Mouse (Mus musculus) WW6 (cell line): ENCODE measurements around the gene Cdsn.

Experiments used
- DNase-seq: peaks from one replicate; pipeline ENCODE4 v3.0.0-alpha.2; 2013; ENCODE audit warnings: low read depth, low spot score

Cdsn gene

DNA sequence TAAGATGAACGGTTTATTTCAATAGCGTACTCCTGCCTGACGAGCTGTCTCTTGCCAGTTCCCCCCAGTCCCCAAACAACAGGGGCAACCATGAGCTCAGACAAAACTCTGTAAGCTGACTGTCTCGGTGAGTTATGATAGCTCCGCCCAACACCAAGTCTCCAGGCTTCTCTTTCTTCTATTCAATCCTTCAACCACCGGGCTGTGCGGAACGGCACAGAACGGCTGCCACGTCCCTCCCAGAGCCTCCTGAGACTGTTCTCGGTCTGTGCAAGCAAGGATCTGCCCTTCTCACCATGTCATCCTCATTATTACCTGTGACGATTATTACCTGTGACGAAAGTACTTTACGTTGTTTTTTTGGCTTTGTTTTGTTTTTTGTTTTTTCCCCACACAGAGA lies 18.9 kb downstream of the Cdsn start:
- DNase-seq = no peak

- DNase-seq = no peak
Measured at GRCm38 (mm10) chr17:35571477-35571876, 19.5 kb downstream of the Cdsn start.

DNA sequence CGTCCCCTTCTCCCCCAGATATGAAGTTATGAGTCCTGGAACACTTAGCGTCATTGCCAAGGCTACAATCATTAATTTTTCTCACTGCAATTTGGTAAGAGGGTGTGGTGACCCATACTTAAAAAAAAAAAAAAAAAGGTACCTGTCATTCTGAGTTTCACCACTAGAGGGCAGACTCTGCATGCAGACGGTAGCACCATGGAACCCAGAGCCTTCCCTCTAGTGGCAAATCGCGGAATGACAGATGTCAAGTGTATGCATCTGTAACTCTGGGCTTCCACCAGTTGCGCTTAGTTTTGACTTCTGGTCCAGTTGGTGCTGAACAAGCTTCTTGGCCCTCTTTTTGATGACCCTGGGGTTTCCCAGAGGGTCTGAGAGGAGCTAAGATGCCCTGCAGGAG lies 26.3 kb downstream of the Cdsn start:
- peak; percentile 79 for DNase-seq

DNA sequence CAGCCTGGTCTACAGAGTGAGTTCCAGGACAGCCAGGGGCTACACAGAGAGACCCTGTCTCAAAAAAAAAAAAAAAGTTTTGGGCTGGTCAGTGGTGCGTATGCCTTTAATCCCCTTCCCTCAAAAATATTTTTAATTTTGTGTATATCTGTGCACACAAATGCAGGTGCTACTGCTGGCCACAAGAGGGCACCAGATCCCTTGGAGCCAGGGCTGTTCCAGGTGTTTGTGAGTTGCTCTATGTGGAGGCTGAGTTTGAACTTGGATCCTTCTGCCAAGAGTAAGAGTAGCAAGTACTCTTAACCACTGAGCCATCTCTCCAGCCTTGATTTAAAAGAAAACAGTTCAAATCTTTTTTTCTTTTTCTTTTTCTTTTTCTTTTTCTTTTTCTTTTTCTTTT lies 31.0 kb downstream of the Cdsn start:
- no peak for DNase-seq

DNA sequence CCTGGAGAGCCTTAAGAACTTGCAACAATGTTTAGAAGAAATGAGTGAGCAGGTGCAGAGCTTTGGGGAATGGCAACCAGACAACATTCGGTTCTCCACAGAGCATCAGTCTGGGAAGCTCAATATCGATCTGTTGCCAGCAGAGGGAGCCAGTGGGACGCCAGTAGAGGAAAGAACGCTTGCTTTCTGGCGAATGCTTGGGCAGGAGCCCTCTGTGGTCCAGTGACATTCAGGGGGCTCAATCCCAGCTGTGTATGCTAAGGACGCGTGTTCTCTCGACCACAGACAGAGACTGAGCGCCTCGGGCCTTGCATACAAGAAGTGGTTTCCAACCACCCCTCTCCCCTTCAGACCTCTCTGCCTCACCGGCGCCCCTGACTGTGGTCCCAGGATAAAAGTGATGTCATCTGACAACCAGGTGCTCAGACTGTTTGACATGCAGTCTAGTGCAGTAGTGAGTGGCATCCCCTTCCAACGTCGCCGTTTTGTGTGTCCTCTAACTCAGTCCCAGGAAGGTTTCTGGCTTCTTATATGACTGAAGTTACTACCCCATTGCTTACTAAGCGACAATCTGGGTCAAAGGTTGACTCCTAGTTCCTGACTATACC lies 32.5 kb downstream of the Cdsn start:
- DNase-seq = peak; percentile 70

GRCm38 (mm10) chr17:35587291-35587690 lies 35.4 kb downstream of the Cdsn start:
- no peak for DNase-seq

DNA sequence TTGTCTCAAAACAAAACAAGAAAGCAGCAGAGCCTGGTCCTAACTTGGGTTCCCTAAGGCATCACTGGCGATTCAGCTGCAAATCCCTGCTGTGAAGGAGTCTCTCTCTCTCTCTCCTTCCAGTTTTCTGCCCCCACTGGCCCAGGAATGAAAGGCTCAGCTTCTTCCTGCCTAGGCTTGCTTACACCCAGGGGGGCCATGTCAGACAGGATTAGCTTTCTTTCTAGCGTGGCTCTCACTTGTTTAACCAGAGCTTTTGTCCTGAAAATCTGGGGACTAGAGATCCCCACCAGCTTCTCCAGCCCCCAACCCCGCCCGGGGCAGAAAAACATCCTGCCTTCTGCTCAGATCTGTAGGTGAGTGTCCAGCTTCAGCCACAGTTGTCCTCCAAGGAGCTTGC lies 36.5 kb downstream of the Cdsn start:
- DNase-seq = no peak

GRCm38 (mm10) chr17:35590410-35591218 lies 38.7 kb downstream of the Cdsn start:
- no peak for DNase-seq

- DNase-seq = no peak
Measured at GRCm38 (mm10) chr17:35591219-35591578, 39.3 kb downstream of the Cdsn start.

DNA sequence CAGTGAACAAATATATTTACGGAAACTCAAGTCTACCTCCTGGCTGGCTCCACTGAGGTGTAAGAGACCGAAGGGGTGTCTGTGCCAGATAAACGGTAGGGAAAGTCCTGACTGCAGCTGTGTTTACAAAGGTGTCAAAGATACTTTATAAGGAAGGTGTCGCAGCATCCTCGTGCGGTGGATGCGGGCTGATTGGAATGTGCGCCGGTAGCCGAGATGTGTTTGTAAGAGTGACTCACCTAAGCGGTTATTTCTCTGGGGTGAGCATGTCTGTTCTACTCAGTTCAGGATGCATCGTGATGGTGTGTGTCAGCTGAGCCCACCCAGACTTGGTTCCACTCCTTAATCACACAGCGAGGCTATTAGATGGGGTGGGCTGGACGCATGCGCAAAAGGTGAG lies 39.8 kb downstream of the Cdsn start:
- DNase-seq = no peak

- no peak for DNase-seq
Measured at GRCm38 (mm10) chr17:35592131-35592530, 40.2 kb downstream of the Cdsn start.

- no peak for DNase-seq
Measured at GRCm38 (mm10) chr17:35593786-35594185, 41.9 kb downstream of the Cdsn start.

DNA sequence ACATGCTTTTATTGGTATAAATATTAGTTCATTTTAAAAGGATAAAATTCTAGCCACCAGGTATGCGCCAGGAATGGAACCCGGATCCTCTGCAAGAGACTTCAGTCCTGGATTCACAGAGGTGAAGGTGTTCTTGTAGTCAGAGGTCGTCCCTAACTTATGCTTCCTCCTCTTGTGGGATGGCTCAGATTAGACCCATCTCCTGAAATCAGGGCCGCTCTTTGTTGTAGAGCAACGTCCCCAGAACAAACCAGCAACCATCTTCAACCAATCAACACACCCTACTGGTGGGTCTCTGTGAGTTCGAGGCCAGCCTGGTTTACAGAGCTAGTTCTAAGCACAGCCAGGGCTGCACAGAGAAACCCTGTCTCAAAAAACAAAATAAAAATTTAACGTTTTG lies 42.5 kb downstream of the Cdsn start:
- DNase-seq = no peak

DNA sequence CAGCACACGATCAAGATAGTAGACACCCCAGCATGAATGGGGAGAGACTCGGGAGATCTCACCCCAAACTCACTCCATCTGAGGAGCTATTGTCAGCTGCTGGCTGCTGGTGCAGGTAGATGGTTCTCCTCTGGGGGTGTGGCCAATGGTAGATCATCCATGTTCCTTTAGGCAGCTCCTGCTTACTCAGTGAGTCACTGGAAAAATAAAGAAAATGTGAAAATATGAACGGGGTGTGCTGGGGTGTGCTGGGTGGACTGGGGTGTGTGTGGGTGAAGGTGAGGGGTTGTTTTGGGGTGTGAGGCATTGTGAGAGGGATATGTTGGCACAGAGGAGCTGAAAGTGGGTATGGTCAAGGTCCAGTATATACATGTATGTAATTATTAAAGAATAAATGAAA lies 45.5 kb downstream of the Cdsn start:
- no peak for DNase-seq

GRCm38 (mm10) chr17:35601249-35601648 lies 49.3 kb downstream of the Cdsn start, which contains the start of gene Sfta2:
Gene Sfta2, plus strand, starts transcription at chr17:35601549.
- DNase-seq = no peak

- no peak for DNase-seq
Measured at GRCm38 (mm10) chr17:35601736-35602354, 49.9 kb downstream of the Cdsn start.
